Mouse (Mus musculus): Measurements from ENCODE around the gene Insr. TPM values are rescaled to one million over a fixed set of nuclear protein-coding genes. Genes with fewer than 3 reads are reported as not detected.
A peak's percentile ranks its signal among the peaks of the same experiment; 100 is the strongest.

The Insr gene
- polyA plus RNA-seq, 1 experiment from 2014 or later = 20.7 TPM

GRCm38 (mm10) chr8:3225184-3225583 is 54.2 kb downstream of the Insr start:
- Histone ChIP-seq H3K4me2 (replicated peaks; ENCODE audit: low read depth) (no peak overlapping the region), H3K27ac (ENCODE audit: low read depth, low read length) (peak overlapping the region; percentile 28; the same call in 1 of the 2 replicates), H3K36me3 (ENCODE audit: control insufficient read depth, insufficient read depth) (no peaks in the 10 kb centered on the region), H3K4me3 (ENCODE audit: low read depth, low read length) (no peak overlapping the region), H3K9ac (ENCODE audit: low read depth, low read length) (no peak overlapping the region), H3K27me3 (replicated peaks; ENCODE audit: control insufficient read depth, insufficient read depth, low read length) (no peaks in the 10 kb centered on the region), H3K9me3 (ENCODE audit: control insufficient read depth) (no peaks in the 10 kb centered on the region), H3K4me1 (replicated peaks; ENCODE audit: control insufficient read depth, insufficient read depth, low read length) (peaks cover 4% of the 10 kb centered on the region)
- ATAC-seq = no peak
- WGBS = 53% methylated on average over 8 of the region's 8 CpGs
- no peak for TF ChIP-seq CTCF (IDR thresholded peaks at IDR 0.05; ENCODE audit: low read depth)

- Histone ChIP-seq H3K36me3 (ENCODE audit: control insufficient read depth, insufficient read depth) (no peaks in the 10 kb centered on the region), H3K4me1 (replicated peaks; ENCODE audit: control insufficient read depth, insufficient read depth, low read length) (peaks cover 4% of the 10 kb centered on the region), H3K9me3 (ENCODE audit: control insufficient read depth) (no peaks in the 10 kb centered on the region), H3K27me3 (replicated peaks; ENCODE audit: control insufficient read depth, insufficient read depth, low read length) (no peaks in the 10 kb centered on the region), H3K27ac (ENCODE audit: low read depth, low read length) (no peak overlapping the region), H3K4me3 (ENCODE audit: low read depth, low read length) (no peak overlapping the region), H3K4me2 (replicated peaks; ENCODE audit: low read depth) (no peak overlapping the region), H3K9ac (ENCODE audit: low read depth, low read length) (no peak overlapping the region)
- no peak for TF ChIP-seq CTCF (IDR thresholded peaks at IDR 0.05; ENCODE audit: low read depth)
- no peak for ATAC-seq
Measured at GRCm38 (mm10) chr8:3222636-3222965, 56.8 kb downstream of the Insr start.

GRCm38 (mm10) chr8:3221960-3222635 is 57.3 kb downstream of the Insr start:
- H3K4me2 ChIP-seq (replicated peaks; ENCODE audit: low read depth) = peak overlapping the region; percentile 84
- TF ChIP-seq CTCF (IDR thresholded peaks at IDR 0.05; ENCODE audit: low read depth) = no peak
- H3K27me3 ChIP-seq (replicated peaks; ENCODE audit: control insufficient read depth, insufficient read depth, low read length) = no peaks in the 10 kb centered on the region
- H3K36me3 ChIP-seq (ENCODE audit: control insufficient read depth, insufficient read depth) = no peaks in the 10 kb centered on the region
- no peak for ATAC-seq
- H3K4me1 ChIP-seq (replicated peaks; ENCODE audit: control insufficient read depth, insufficient read depth, low read length) = peaks cover 4% of the 10 kb centered on the region
- H3K9me3 ChIP-seq (ENCODE audit: control insufficient read depth) = no peaks in the 10 kb centered on the region
- peak overlapping the region; percentile 88; the same call in 1 of the 2 replicates for H3K27ac ChIP-seq (ENCODE audit: low read depth, low read length)
- no peak overlapping the region for H3K9ac ChIP-seq (ENCODE audit: low read depth, low read length)
- H3K4me3 ChIP-seq (ENCODE audit: low read depth, low read length) = peak overlapping the region; percentile 44; the same call in 1 of the 2 replicates
- WGBS = 42% methylated on average over 6 of the region's 6 CpGs

GRCm38 (mm10) chr8:3221047-3221959 is 58.1 kb downstream of the Insr start:
- ATAC-seq = peak; percentile 97
- Histone ChIP-seq H3K9ac (ENCODE audit: low read depth, low read length) (peak overlapping the region; percentile 53), H3K4me1 (replicated peaks; ENCODE audit: control insufficient read depth, insufficient read depth, low read length) (peaks cover 6% of the 10 kb centered on the region), H3K27me3 (replicated peaks; ENCODE audit: control insufficient read depth, insufficient read depth, low read length) (no peaks in the 10 kb centered on the region), H3K9me3 (ENCODE audit: control insufficient read depth) (no peaks in the 10 kb centered on the region), H3K36me3 (ENCODE audit: control insufficient read depth, insufficient read depth) (no peaks in the 10 kb centered on the region), H3K27ac (ENCODE audit: low read depth, low read length) (peak overlapping the region; percentile 88), H3K4me2 (replicated peaks; ENCODE audit: low read depth) (peak overlapping the region; percentile 84), H3K4me3 (ENCODE audit: low read depth, low read length) (peak overlapping the region; percentile 44)
- TF ChIP-seq CTCF (IDR thresholded peaks at IDR 0.05; ENCODE audit: low read depth) = peak; percentile 50
- under 1% methylated on average over 43 of the region's 43 CpGs for WGBS

- H3K9me3 ChIP-seq (ENCODE audit: control insufficient read depth) = no peaks in the 10 kb centered on the region
- H3K27ac ChIP-seq (ENCODE audit: low read depth, low read length) = peak overlapping the region; percentile 88
- no peak for TF ChIP-seq CTCF (IDR thresholded peaks at IDR 0.05; ENCODE audit: low read depth)
- 6% methylated on average over 9 of the region's 9 CpGs for WGBS
- H3K27me3 ChIP-seq (replicated peaks; ENCODE audit: control insufficient read depth, insufficient read depth, low read length) = no peaks in the 10 kb centered on the region
- H3K9ac ChIP-seq (ENCODE audit: low read depth, low read length) = no peak overlapping the region
- ATAC-seq = peak; percentile 15
- H3K4me1 ChIP-seq (replicated peaks; ENCODE audit: control insufficient read depth, insufficient read depth, low read length) = peaks cover 10% of the 10 kb centered on the region
- no peaks in the 10 kb centered on the region for H3K36me3 ChIP-seq (ENCODE audit: control insufficient read depth, insufficient read depth)
- H3K4me2 ChIP-seq (replicated peaks; ENCODE audit: low read depth) = peak overlapping the region; percentile 84
- peak overlapping the region; percentile 44 for H3K4me3 ChIP-seq (ENCODE audit: low read depth, low read length)
Measured at GRCm38 (mm10) chr8:3220502-3220901, 58.9 kb downstream of the Insr start.

- Histone ChIP-seq H3K27ac (ENCODE audit: low read depth, low read length) (no peak overlapping the region), H3K4me3 (ENCODE audit: low read depth, low read length) (0 out of 2 replicates have a peak overlapping the region, but pooled peaks have one; percentile 44), H3K9me3 (ENCODE audit: control insufficient read depth) (no peaks in the 10 kb centered on the region), H3K36me3 (ENCODE audit: control insufficient read depth, insufficient read depth) (no peaks in the 10 kb centered on the region), H3K27me3 (replicated peaks; ENCODE audit: control insufficient read depth, insufficient read depth, low read length) (no peaks in the 10 kb centered on the region), H3K9ac (ENCODE audit: low read depth, low read length) (no peak overlapping the region), H3K4me1 (replicated peaks; ENCODE audit: control insufficient read depth, insufficient read depth, low read length) (peaks cover 10% of the 10 kb centered on the region), H3K4me2 (replicated peaks; ENCODE audit: low read depth) (no peak overlapping the region)
- WGBS = 79% methylated on average over 12 of the region's 12 CpGs
- TF ChIP-seq CTCF (IDR thresholded peaks at IDR 0.05; ENCODE audit: low read depth) = no peak
- ATAC-seq = no peak
Measured at GRCm38 (mm10) chr8:3219921-3220411, 59.5 kb downstream of the Insr start.
